Mouse (Mus musculus): ENCODE results near the gene Gm21996.
"Not testable (repeated sequence)": the region's sequence is repeated elsewhere in the genome, so short reads cannot be mapped to it uniquely, and the experiment has no call there.

Gene Gm21996

GRCm38 (mm10) chrY:89745432-89745831, at the start of gene Gm21996:
Gm21996 (minus strand) TSS chrY:89745532.
- not testable (repeated sequence) for TF ChIP-seq GATA4 (IDR thresholded peaks at IDR 0.05; ENCODE audit: insufficient replicate concordance, low read length)

Measured in liver, adult (tissue).